Mouse (Mus musculus) cerebellum, adult 2 months (tissue): ENCODE results near the gene Epb41l1.

ENCODE experiments used
- CTCF ChIP-seq: fragments of 200-500 bp; IDR thresholded peaks from 2 replicates; pipeline ENCODE4 v1.5.1; 2011; ENCODE audit warnings: low read depth, mild to moderate bottlenecking, control low read depth, low read length, moderate library complexity, borderline replicate concordance; ENCODE audit not compliant: insufficient read depth
- POLR2A ChIP-seq: fragments of 200-500 bp; IDR thresholded peaks from 2 replicates; pipeline ENCODE4 v1.6.1; 2011; ENCODE audit warnings: low read length, control low read depth, borderline replicate concordance; ENCODE audit not compliant: insufficient read depth

DNA sequence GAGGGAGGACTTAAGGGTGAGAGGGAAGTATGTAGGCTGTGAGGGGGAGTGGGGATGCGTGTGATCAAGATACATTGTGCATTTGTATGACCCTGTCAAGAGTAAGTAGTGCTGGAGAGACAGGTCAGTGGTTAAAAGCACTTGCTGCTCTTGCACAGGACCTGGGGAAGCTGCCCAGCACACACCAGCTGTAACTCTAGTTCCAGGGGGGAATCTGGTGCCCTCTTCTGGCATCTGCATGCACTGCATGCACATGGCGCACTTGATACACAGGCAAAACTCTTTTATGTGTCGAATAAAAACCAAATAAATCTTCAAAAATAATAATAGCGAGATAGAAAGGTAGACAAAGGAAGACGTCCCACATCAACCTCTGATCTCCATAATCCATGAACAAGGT is 77.2 kb downstream of the Epb41l1 start:
- TF ChIP-seq POLR2A (no peak), CTCF (peak; percentile 89)
